Mouse (Mus musculus) left cerebral cortex, adult 9 months (tissue): ENCODE results near the gene Ptprf.

Source experiments
- DNase-seq, 2 experiments: peaks; one replicate each; pipeline ENCODE4 v3.0.0; 2022; ENCODE audit warnings: low spot score in 2 of 2

Gene Ptprf

DNA sequence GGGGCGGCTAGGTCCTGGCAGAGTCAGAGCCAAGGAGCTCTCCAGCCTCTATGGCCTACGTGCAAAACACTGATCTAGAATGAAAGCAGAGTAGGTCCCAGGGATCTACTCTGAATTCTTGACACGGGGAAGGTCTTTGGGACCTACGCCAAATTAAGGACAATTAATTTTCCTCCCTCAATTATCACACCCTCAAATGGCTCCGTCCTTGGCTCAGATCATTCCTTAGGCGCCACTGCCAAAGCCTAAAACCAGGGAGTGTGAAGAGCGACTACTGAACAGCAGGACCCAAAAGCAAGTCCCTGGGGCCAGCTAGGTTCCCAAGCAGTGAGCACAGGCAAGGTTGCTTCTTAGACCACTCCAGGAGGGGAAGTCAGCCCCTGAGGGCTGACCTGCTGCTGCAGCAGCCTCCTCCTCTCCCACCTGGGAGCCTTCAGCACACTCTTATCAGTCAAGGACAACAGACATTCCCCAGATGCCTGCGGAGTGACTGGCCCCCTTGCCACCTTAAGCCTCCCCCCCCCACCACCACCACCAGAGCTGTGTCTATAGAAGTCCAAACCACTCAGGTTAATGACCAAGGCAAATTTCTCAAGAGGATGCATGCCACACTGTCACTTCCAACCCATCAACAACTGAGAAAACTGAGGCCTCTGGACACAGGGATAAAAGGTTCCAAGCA, 31.3 kb downstream of the Ptprf start:
- DNase-seq, result no peak

DNA sequence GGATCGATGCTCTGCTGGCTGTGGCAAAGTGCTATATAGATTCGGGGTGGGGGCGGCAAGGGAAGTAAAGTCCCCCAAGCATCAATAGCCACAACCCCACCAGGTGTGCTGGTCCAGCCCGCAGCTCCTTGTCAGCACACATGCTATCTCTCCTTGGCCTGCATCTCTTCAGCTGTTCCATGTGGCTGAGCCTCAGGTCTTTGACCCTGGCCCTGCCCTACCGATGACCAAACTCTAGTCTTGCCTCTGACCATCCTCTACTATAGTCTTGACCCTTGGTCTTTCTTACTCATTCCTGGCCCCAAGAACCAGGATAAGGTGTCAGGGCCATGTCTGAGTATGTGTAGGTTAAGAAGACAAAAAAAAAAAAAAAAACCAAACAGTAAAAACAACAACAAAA, 33.2 kb downstream of the Ptprf start:
- DNase-seq, result no peak

DNA sequence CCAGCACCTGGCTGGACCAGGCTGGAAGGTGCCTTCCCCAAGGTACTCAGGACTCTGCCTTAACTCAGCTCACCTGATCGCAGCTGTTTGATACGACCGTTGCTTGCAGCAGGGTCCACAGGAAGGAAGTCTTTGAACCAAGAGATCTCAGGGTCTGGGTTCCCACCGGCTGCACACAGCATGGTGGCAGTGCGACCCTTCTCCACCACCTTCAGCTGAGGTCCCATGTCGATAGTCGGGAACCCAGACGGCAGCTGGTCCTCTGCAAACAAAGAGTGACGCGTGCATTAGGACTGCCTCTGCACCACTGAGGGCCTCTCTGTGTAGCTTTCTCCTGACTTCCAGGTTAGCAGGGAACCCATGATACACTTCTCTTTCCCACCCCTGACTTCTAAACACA, 33.8 kb downstream of the Ptprf start:
- DNase-seq, result no peak

DNA sequence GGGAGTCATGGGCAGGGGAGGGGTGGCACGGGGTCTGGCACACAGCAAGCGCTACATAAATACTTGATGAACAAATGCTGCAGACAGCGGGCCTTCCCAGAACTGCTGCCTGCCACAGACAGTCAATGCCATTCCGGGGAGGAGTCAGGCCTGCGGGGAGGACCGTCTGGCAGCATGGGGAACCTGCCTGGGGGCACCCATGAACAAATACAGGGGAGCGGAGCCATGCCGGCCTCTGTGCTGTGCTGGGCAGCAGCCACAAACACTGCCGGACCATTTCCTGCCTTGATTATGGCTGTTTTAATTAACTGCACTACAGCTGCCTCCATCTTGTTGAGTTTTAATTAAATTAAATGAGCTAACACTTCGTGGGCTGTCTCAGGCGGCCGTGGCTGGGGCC, 35.0 kb downstream of the Ptprf start:
- DNase-seq, result no peak

DNA sequence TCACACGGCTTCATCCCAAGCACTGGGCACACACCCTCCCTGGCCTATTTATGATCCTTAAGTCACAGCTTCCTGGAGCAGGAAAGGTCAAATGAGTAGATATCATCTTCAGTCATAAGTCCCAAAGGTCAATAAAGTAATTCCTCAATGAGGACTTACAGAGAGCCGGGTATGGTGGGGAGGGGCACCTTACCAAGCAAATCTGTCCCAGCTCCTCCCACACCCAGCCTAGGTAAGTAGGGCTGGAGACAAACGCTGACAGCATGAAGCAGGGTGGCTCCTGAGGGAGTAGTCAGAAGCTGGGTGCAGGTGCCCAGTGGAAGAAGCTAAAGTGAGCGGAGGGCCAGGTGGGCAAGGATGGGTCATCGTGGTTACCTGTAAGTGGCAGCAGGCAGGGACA, 36.3 kb downstream of the Ptprf start:
- no peak for DNase-seq

DNA sequence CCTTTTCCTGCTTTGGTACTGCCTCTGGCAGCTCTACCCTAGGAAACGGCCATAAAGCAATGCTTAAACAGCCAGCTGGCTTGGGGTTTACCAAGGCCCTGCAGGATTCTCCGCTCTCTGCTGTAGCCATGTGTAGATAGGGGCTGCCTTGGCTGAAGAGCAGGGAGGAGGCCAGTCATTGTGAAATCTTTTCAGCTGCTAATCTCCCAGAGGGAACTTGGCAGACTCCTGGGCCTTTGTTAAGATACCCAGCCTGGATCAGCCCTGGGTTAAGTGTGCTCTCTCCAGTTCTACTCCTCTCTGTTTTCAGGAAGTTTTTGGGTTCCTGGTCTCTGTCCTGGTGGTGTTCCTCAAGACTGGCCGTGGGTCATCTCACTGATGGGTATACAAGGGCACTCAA, 43.9 kb downstream of the Ptprf start:
- DNase-seq, result no peak

DNA sequence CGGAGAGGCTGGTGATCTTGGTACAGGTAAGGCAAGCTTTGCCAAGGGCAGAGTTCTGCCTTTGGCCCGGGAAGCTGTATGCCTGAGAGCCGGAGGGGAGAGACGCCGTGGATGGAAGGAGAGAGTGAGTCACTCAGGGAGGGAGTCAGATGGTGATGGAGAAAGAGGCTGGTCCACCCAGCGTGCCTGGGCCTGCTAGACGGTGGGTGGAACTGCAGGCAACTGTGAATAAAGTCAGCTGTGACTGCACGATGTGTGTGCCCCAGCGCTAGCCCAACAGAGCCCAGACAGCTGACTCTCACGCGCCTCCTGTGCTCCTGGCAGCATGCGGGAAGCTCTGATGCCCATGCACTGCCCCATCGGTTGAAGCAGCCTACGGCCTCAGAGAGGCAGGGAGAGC, 45.4 kb downstream of the Ptprf start:
- DNase-seq, result peak; percentile 65 to 80

DNA sequence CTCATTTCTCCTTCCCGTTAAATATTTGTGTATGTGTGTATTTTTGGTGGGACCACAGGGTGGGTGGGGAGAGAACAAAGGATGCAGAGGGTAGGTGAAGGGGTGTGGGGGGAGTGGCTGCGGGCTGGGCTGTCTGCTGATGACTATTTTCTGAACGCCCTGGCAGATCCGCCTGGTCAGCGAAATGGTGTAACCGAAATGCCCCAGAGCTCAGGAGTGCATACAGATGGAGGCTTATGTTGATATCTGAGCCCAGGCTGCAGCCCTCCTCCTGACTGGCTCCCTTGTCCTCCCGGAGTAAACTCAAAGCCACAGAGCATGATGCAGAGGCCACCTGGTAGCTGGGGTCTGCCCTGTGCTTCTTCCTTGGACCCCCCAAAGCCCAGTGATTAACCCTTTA, 47.4 kb downstream of the Ptprf start:
- DNase-seq, result no peak

DNA sequence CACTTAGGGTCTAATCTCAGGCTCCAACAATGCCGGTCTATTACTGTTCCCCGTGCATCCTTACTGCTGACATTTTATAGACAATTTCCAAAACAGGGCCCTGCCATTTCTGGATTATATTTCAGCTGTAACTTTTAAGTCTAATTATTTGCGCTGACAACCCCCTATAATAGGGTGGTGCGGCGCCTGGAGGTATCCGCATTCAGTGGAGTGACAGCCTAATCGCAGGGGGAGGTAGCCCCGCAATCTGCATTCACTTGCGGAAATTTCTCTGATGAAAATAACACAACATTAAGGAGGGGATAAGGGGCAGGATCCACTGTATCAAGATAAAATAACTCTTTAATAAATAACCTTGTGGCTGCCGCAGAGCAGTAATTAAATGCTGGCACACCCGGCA, 47.9 kb downstream of the Ptprf start:
- DNase-seq, result no peak

DNA sequence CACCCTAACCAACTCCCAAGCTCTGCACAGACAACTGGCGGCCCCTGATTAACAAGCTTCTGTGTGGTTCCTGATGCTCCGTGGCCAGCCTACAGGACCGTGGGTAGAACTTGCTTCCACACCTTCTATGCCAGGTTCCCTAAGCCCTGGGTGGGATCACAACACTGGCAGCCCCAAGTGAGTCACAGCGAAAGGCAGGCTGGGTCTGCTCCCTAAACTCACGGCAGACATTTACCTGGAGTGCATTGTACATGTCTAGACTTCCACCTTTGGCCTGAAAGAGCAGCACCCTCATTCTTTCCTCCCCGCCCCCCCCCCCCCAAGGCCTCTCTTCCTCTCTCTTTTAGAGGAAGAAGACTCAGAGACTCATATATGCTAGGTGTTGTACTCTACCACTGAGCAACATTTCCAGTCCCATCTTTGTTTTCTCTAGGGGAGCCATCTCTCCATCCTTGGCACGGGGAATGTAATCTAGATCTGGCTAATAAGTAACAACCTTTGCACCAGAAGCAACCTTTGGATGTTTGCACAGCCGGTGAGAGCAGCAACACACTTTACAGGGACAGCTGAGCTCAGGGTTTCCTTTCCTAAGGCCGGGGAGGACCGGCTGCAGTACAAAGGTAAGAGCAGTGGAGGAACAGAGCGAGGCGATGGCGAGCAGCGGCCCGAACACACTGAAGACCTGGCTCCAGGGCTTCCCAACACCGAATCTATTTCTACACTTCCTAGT, 51.1 kb downstream of the Ptprf start:
- DNase-seq, result no peak

DNA sequence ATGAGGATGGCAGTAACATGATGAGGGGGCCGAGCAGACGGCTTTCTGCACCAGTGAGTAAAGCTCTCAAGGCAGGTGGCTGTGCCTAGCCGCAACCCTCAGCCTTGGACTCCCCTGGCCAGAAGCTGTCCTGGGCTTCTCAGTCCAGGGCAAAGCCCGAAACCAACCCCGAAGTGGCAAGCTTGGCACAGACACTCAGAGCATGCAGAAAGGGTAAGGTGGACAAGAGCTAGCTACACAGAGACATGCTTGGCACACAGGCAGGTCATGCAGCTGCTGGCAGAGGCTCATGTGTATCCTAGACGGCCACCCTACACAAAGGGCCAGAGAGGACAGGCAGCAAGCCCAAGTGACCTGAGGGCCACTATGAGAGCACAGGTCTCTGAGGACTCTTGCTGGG, 52.5 kb downstream of the Ptprf start:
- no peak for DNase-seq

DNA sequence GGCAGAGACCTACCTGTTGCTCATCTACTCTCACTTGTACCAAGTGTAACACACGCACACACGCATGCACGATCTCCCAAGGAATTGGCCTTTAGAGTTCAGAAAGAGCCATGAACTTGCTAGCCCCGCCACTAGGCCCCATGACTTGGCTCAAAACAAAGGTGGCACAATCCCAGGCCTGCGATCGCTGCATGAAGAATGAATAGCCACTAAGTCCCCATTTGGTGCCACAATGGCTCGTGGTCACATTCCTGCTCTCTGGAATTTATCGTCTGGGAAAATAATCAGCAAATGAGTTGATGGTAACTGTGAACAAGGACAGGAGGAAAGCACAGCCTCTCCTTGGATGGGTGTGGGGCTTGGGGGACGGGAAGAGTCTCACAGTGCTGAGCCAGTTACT, 54.3 kb downstream of the Ptprf start:
- no peak for DNase-seq

DNA sequence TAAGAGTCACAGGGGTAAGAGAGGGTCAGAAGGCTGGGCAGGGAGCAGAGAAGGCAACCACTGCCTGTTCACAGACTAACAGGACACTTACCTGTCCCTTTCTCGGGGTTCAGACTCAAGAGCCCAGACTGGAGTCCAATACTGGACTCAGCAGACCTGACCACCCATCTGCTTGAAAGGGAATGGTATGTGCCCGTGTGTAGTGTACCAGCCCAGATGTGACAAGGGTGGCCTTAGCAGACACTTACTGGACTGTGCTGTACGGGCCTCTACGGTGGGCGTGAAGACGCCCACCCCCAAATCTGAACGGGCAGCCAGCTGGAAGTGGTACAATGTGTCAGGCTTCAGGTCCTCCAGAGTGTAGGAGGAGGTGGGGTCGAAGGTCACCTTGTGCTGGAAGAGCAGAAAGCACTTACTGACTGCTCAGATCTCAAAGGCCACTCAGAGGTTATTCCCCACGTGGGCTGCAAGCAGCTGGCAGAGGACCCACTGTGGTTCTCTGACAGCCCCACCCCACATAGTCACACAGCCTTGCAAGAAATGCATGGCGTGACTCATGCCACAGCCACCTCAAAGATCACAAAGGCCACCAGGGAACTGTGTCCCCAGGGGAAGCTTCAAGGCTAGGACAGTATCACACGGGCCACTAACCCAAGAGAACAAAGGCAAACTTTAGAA, 56.4 kb downstream of the Ptprf start:
- DNase-seq, result no peak

DNA sequence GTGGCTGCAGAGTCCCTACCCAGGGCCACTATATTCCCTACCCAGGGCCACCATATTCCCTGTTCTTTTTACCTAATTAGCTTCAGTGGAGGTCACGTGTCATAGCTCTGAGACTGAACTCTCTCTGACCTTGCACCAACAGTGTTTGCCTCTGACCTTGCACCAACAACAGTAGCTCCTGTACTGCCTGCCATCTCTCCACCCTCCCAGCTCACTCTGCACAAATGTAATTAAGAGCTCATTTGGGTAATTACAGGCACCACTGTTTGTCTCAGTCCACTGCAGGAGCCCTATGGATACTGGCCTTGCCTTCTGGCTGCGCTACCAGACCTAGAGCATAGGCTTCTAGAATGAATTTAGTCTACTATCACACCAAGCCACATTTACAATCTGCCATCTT, 57.3 kb downstream of the Ptprf start:
- DNase-seq, result no peak

DNA sequence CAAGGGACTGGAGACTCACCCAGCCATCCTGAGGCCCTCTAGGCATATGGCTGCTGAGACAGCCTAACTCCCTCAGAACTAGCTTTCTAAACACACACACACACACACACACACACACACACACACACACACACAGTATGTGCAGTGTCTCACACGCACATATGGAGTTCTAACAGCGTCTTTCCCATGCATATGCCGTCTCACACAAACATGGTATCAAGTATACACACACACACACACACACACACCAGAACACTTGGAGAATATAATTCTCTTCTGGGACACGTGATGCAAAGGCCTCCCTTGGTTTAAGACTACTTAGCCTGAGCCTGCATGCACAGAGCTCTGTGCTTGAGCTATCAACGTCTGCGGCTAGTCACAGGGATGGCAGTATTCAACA, 59.3 kb downstream of the Ptprf start:
- no peak for DNase-seq

DNA sequence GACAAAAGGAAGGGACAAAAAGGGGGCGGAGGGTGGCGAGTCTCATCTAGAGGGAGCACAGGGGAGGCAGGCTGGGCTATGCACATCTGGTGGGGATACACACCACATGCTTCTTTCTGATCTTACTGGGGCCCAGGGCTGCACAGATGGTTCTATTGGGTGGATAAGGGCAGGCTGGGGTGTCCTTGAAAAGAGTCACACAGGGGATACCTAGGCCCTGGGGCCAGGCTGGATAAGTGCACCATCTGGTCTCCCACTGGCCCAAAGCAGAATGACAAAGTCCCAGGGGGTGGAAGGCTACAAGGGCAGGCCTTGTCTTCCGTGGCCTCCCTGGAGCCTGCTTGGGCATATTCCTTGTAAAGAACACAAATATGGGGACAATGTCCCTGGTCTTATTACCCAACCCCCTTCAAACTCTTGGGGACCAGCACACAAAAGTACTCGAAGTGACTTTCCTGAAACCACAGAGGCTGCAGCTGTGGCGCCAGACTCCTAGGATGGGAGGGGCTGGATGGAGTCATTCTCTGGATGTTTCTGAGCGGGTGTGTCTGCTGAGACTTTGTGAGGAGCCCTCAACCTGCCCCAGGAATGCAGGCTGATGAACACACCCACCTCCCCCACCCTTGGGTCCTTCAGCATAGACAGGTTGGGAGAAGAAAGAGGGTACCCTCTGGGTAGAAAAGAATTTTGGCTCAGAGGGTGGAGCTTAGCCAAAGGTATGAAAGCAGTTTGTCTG, 62.0 kb downstream of the Ptprf start:
- no peak for DNase-seq

DNA sequence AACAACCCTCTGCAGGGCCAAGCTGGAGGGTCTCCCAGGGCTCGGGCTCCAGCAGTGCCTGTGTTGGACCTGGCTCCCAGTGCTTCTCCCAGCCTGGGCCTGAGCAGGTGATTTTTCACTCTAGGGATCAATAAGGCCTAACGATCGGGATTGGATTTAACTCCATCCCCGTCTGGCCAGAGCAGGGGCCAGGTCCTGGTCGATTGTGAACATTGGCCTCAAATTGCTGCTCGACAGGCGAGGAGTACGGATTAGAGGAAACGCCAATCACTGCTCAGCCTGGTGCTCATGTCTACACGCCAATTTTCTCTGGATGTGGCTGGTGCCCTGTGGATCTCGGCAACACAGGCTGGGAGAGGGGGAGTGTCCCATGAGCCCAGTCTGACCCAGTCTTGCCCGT, 63.8 kb downstream of the Ptprf start:
- no peak for DNase-seq

DNA sequence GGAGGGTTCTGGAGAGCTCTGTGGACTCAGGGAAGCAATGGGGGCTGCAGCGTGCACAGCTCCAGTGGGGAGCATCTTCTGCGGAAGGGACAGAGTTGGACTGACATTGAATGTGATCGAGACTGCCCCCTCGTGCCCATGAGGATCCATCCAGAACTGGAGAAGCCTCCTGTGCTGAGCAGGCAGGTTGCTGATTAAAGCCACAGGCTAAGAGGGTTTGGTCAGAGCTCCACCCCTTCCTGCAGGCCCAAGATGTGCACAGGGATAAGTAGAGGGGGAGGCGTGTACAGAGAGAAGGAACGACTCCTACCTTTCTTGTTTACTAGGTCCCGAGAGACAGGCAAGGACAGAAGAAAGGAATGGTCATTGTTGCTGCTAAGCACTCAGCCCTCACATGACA, 69.9 kb downstream of the Ptprf start:
- no peak for DNase-seq

DNA sequence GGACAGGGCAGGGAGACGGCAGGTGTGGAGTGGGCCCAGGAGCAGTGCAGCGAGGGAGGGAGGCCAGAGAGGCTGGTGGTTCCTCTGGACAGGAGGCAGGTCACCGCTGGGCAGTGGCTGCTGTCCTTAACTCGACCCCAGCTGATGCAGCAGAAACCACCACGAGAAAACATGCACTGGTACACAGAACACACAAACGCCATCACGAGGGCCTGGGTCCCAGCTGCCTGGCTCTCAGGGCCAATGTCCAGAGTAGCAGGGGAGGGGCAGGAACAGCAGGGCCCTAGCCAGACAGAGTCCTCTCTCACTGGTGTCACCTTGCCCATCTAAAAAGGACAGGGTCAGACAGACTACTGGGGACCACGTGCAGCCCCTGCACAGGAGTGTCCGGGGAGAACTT, 70.4 kb downstream of the Ptprf start:
- DNase-seq, result no peak

DNA sequence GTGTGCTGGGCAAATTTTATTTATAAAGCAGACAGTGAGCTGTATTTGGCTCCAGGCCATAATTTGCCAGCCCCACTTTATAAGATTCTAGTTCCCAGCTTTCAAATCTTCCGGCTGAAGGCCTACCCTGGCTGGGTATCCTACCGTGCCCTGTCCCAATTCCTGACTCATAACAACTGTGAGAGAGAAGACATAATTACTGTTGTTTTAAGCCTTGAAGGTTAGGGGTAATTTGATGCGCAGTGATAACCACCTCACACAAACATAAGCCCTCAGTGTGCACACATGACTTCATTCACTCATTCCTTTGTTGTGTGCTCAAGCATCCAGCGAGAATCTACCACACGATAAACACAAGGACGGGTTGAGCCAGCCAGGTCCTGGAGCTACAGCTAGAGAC, 71.7 kb downstream of the Ptprf start:
- DNase-seq, result no peak

DNA sequence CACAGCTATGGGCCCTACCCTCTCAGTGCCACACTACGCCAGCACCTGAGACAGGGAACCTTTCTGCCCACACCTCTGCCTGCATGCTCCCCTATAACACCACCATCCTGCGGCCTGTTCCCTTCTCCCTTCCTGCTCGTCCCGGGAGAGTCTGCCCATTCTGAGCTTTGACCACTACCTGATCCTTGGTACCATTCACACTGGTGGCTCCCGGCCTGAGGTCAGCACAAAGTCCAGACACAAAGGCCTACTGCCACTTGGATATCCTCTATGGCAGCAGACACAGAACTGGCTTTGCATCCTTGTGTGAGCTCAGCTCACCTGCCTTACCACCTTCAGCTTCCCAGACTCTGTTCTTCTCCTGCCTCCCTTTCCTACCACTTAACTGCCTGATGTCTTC, 72.7 kb downstream of the Ptprf start:
- no peak for DNase-seq
